Mouse (Mus musculus) neural tube, embryonic 13.5 days (tissue): ENCODE measurements around the gene Nxpe3. TPM values are rescaled to one million over a fixed set of nuclear protein-coding genes. Genes with fewer than 3 reads are reported as not detected.

Source experiments
- ATAC-seq: fragments of 200-750 bp; cut with Nextera tagmentation; 2 replicates; pipeline ENCODE4 v1.8.0; 2017; ENCODE audit warnings: low read depth, mild to moderate bottlenecking, moderate TSS enrichment, moderate library complexity
- H3K27ac ChIP-seq: fragments of 300-500 bp; sonication (generic); replicated peaks from 2 replicates; pipeline ENCODE4 v1.5.1; 2015; ENCODE audit warnings: moderate library complexity, mild to moderate bottlenecking, inconsistent platforms
- H3K27me3 ChIP-seq: fragments of 300-500 bp; sonication (generic); 2 replicates; pipeline ENCODE4 v1.6.1; 2015; ENCODE audit warnings: mild to moderate bottlenecking, inconsistent platforms
- H3K36me3 ChIP-seq: fragments of 300-500 bp; sonication (generic); 2 replicates; pipeline ENCODE4 v1.6.1; 2015; ENCODE audit warnings: mild to moderate bottlenecking, inconsistent platforms
- H3K4me1 ChIP-seq: fragments of 300-500 bp; sonication (generic); replicated peaks from 2 replicates; pipeline ENCODE4 v1.6.1; 2015; ENCODE audit warnings: inconsistent platforms
- H3K4me2 ChIP-seq: fragments of 300-500 bp; sonication (generic); 2 replicates; pipeline ENCODE4 v1.6.1; 2015; ENCODE audit warnings: inconsistent platforms, mild to moderate bottlenecking, moderate library complexity
- H3K4me3 ChIP-seq: fragments of 300-500 bp; sonication (generic); 2 replicates; pipeline ENCODE4 v1.5.1; 2015; ENCODE audit warnings: mild to moderate bottlenecking, inconsistent platforms
- H3K9ac ChIP-seq: fragments of 300-500 bp; sonication (generic); 2 replicates; pipeline ENCODE4 v1.6.1; 2015; ENCODE audit warnings: moderate library complexity, mild to moderate bottlenecking, inconsistent platforms
- H3K9me3 ChIP-seq: fragments of 300-500 bp; sonication (generic); 2 replicates; pipeline ENCODE4 v1.6.1; 2016; ENCODE audit warnings: inconsistent platforms
- WGBS: fragments of 180-500 bp; shearing (Covaris S2); methylation state at CpG from one replicate; pipeline ENCODE4 v1.1.7; 2015; 5-methylcytosine and 5-hydroxymethylcytosine counted together
- polyA plus RNA-seq: library from polyadenylated mRNA; unstranded; fragments of >200 nt; fragmentation: Nextera tagmentation; extraction: Ambion mirVana; gene quantifications from 2 replicates; pipeline ENCODE4 v1.2.1, GENCODE M21; 2015

Gene Nxpe3
- 1.0 and 1.4 TPM in 2 replicates for polyA plus RNA-seq

GRCm38 (mm10) chr16:55894893-55895650 lies at the start of gene Nxpe3:
Gene Nxpe3 (minus strand): TSS chr16:55895285.
- H3K4me1 ChIP-seq = peaks cover 15% of the 10 kb centered on the region
- peak within 1 kb of the TSS; percentile 69 for H3K4me3 ChIP-seq
- no peaks in the 10 kb centered on the region for H3K9me3 ChIP-seq
- H3K27me3 ChIP-seq = no peaks in the 10 kb centered on the region
- ATAC-seq = peak; percentile 97
- H3K4me2 ChIP-seq = peak within 1 kb of the TSS; percentile 80
- H3K36me3 ChIP-seq = peaks cover 6% of the 10 kb centered on the region
- peak within 1 kb of the TSS; percentile 90 for H3K27ac ChIP-seq
- H3K9ac ChIP-seq = peak within 1 kb of the TSS; percentile 80
- WGBS = under 1% methylated on average over 74 of the region's 74 CpGs

GRCm38 (mm10) chr16:55940781-55941180 lies 45.7 kb upstream of the Nxpe3 start:
- 94% methylated on average over 4 of the region's 4 CpGs for WGBS
- Histone ChIP-seq H3K36me3 (no peaks in the 10 kb centered on the region), H3K27me3 (no peaks in the 10 kb centered on the region), H3K9ac (no peak overlapping the region), H3K4me2 (no peak overlapping the region), H3K4me1 (no peaks in the 10 kb centered on the region), H3K4me3 (no peak overlapping the region), H3K9me3 (no peaks in the 10 kb centered on the region), H3K27ac (no peak overlapping the region)
- no peak for ATAC-seq

GRCm38 (mm10) chr16:55939703-55940102 lies 44.6 kb upstream of the Nxpe3 start:
- Histone ChIP-seq H3K9me3 (no peaks in the 10 kb centered on the region), H3K4me3 (no peak overlapping the region), H3K4me2 (no peak overlapping the region), H3K36me3 (no peaks in the 10 kb centered on the region), H3K4me1 (no peaks in the 10 kb centered on the region), H3K27ac (no peak overlapping the region), H3K9ac (no peak overlapping the region), H3K27me3 (no peaks in the 10 kb centered on the region)
- ATAC-seq = no peak
- WGBS = 84% methylated on average over 6 of the region's 6 CpGs

GRCm38 (mm10) chr16:55938761-55939160 lies 43.7 kb upstream of the Nxpe3 start:
- Histone ChIP-seq H3K27ac (no peak overlapping the region), H3K9ac (no peak overlapping the region), H3K4me2 (no peak overlapping the region), H3K9me3 (no peaks in the 10 kb centered on the region), H3K4me1 (no peaks in the 10 kb centered on the region), H3K4me3 (no peak overlapping the region), H3K36me3 (no peaks in the 10 kb centered on the region), H3K27me3 (no peaks in the 10 kb centered on the region)
- WGBS = 92% methylated on average over 4 of the region's 4 CpGs
- ATAC-seq = no peak

- peak; percentile 100 for ATAC-seq
- Histone ChIP-seq H3K9ac (peak within 1 kb of the TSS; percentile 82), H3K4me1 (peaks cover 11% of the 10 kb centered on the region), H3K4me2 (peak within 1 kb of the TSS; percentile 68), H3K9me3 (no peaks in the 10 kb centered on the region), H3K27me3 (no peaks in the 10 kb centered on the region), H3K36me3 (peaks cover 6% of the 10 kb centered on the region), H3K27ac (peak within 1 kb of the TSS; percentile 75), H3K4me3 (peak within 1 kb of the TSS; percentile 84)
- WGBS = under 1% methylated on average over 24 of the region's 24 CpGs
These were observed 39.5 kb upstream of the Nxpe3 start, which contains the start of gene Cep97 for GRCm38 (mm10) chr16:55934453-55935037. Gene Cep97 (minus strand): TSS chr16:55934855.

- Histone ChIP-seq H3K4me3 (peak overlapping the region; percentile 84), H3K9me3 (no peaks in the 10 kb centered on the region), H3K36me3 (peaks cover 14% of the 10 kb centered on the region), H3K4me2 (peak overlapping the region; percentile 68), H3K9ac (peak overlapping the region; percentile 82), H3K27me3 (no peaks in the 10 kb centered on the region), H3K27ac (peak overlapping the region; percentile 75), H3K4me1 (peaks cover 11% of the 10 kb centered on the region)
- WGBS = 1% methylated on average over 32 of the region's 32 CpGs
- peak; percentile 62 for ATAC-seq
These were observed 38.7 kb upstream of the Nxpe3 start for GRCm38 (mm10) chr16:55933681-55934343.

- no peak overlapping the region for H3K9ac ChIP-seq
- H3K4me2 ChIP-seq = no peak overlapping the region
- H3K36me3 ChIP-seq = peaks cover 74% of the 10 kb centered on the region
- no peaks in the 10 kb centered on the region for H3K9me3 ChIP-seq
- no peaks in the 10 kb centered on the region for H3K27me3 ChIP-seq
- no peak overlapping the region for H3K27ac ChIP-seq
- H3K4me1 ChIP-seq = no peaks in the 10 kb centered on the region
- 93% methylated on average over 4 of the region's 4 CpGs for WGBS
- no peak for ATAC-seq
- H3K4me3 ChIP-seq = no peak overlapping the region
These were observed 28.9 kb upstream of the Nxpe3 start for GRCm38 (mm10) chr16:55924010-55924409.

GRCm38 (mm10) chr16:55922079-55922478 lies 27.0 kb upstream of the Nxpe3 start:
- Histone ChIP-seq H3K9ac (no peak overlapping the region), H3K27me3 (no peaks in the 10 kb centered on the region), H3K4me3 (no peak overlapping the region), H3K9me3 (no peaks in the 10 kb centered on the region), H3K27ac (no peak overlapping the region), H3K4me1 (no peaks in the 10 kb centered on the region), H3K4me2 (no peak overlapping the region), H3K36me3 (peaks cover 80% of the 10 kb centered on the region)
- 85% methylated on average over 10 of the region's 10 CpGs for WGBS
- no peak for ATAC-seq

GRCm38 (mm10) chr16:55914716-55915115 lies 19.6 kb upstream of the Nxpe3 start:
- 95% methylated on average over 7 of the region's 7 CpGs for WGBS
- ATAC-seq = no peak
- Histone ChIP-seq H3K27ac (no peak overlapping the region), H3K4me3 (no peak overlapping the region), H3K27me3 (no peaks in the 10 kb centered on the region), H3K4me1 (no peaks in the 10 kb centered on the region), H3K4me2 (no peak overlapping the region), H3K36me3 (peaks cover 94% of the 10 kb centered on the region), H3K9ac (no peak overlapping the region), H3K9me3 (no peaks in the 10 kb centered on the region)

GRCm38 (mm10) chr16:55910208-55910793 lies 15.2 kb upstream of the Nxpe3 start:
- Histone ChIP-seq H3K9me3 (no peaks in the 10 kb centered on the region), H3K4me3 (no peak overlapping the region), H3K4me1 (no peaks in the 10 kb centered on the region), H3K9ac (no peak overlapping the region), H3K4me2 (no peak overlapping the region), H3K27me3 (no peaks in the 10 kb centered on the region), H3K36me3 (peaks cover 83% of the 10 kb centered on the region), H3K27ac (no peak overlapping the region)
- 93% methylated on average over 10 of the region's 10 CpGs for WGBS
- ATAC-seq = no peak

GRCm38 (mm10) chr16:55906928-55907679 lies 12.0 kb upstream of the Nxpe3 start:
- Histone ChIP-seq H3K4me2 (no peak overlapping the region), H3K4me3 (no peak overlapping the region), H3K9me3 (no peaks in the 10 kb centered on the region), H3K9ac (no peak overlapping the region), H3K4me1 (no peaks in the 10 kb centered on the region), H3K27me3 (no peaks in the 10 kb centered on the region), H3K27ac (no peak overlapping the region), H3K36me3 (peaks cover 66% of the 10 kb centered on the region)
- no peak for ATAC-seq
- 94% methylated on average over 5 of the region's 5 CpGs for WGBS
